Mouse (Mus musculus) heart, embryonic 15.5 days (tissue): ENCODE measurements around the gene Mtif2. TPM values are rescaled to one million over a fixed set of nuclear protein-coding genes. Genes with fewer than 3 reads are reported as not detected.
"Not testable (repeated sequence)": the region's sequence is repeated elsewhere in the genome, so short reads cannot be mapped to it uniquely, and the experiment has no call there.

Experiments
- ATAC-seq: fragments of 200-750 bp; cut with Nextera tagmentation; replicated peaks from 2 replicates; pipeline ENCODE4 v1.8.0; 2017; ENCODE audit warnings: low read depth, moderate TSS enrichment; ENCODE audit not compliant: insufficient number of reproducible peaks, insufficient read depth, low FRiP score
- H3K27ac ChIP-seq: fragments of 300-500 bp; sonication (generic); 2 replicates; pipeline ENCODE4 v1.5.1; 2015; ENCODE audit warnings: mild to moderate bottlenecking, inconsistent platforms
- H3K27me3 ChIP-seq: fragments of 300-500 bp; sonication (generic); 2 replicates; pipeline ENCODE4 v1.6.1; 2015; ENCODE audit warnings: inconsistent platforms
- H3K36me3 ChIP-seq: fragments of 300-500 bp; sonication (generic); 2 replicates; pipeline ENCODE4 v1.6.1; 2015; ENCODE audit warnings: mild to moderate bottlenecking, inconsistent platforms
- H3K4me1 ChIP-seq: fragments of 300-500 bp; sonication (generic); replicated peaks from 2 replicates; pipeline ENCODE4 v1.6.1; 2015; ENCODE audit warnings: inconsistent platforms
- H3K4me2 ChIP-seq: fragments of 300-500 bp; sonication (generic); 2 replicates; pipeline ENCODE4 v1.6.1; 2015; ENCODE audit warnings: inconsistent platforms, mild to moderate bottlenecking, moderate library complexity
- H3K4me3 ChIP-seq: fragments of 300-500 bp; sonication (generic); 2 replicates; pipeline ENCODE4 v1.5.1; 2015; ENCODE audit warnings: mild to moderate bottlenecking, inconsistent platforms
- H3K9ac ChIP-seq: fragments of 300-500 bp; sonication (generic); 2 replicates; pipeline ENCODE4 v1.6.1; 2015; ENCODE audit warnings: mild to moderate bottlenecking, inconsistent platforms
- H3K9me3 ChIP-seq: fragments of 300-500 bp; sonication (generic); replicated peaks from 2 replicates; pipeline ENCODE4 v1.6.1; 2016; ENCODE audit warnings: inconsistent platforms
- WGBS: fragments of 180-500 bp; shearing (Covaris S2); methylation state at CpG from one replicate; pipeline ENCODE4 v1.1.7; 2015; ENCODE audit warnings: mixed read lengths; 5-methylcytosine and 5-hydroxymethylcytosine counted together
- polyA plus RNA-seq: library from polyadenylated mRNA; unstranded; fragments of >200 nt; fragmentation: Nextera tagmentation; extraction: Ambion mirVana; gene quantifications from 2 replicates; pipeline ENCODE4 v1.2.1, GENCODE M21; 2015

Mtif2 gene
- polyA plus RNA-seq, 1 experiment from 2014 or later, result 41.4 TPM

DNA sequence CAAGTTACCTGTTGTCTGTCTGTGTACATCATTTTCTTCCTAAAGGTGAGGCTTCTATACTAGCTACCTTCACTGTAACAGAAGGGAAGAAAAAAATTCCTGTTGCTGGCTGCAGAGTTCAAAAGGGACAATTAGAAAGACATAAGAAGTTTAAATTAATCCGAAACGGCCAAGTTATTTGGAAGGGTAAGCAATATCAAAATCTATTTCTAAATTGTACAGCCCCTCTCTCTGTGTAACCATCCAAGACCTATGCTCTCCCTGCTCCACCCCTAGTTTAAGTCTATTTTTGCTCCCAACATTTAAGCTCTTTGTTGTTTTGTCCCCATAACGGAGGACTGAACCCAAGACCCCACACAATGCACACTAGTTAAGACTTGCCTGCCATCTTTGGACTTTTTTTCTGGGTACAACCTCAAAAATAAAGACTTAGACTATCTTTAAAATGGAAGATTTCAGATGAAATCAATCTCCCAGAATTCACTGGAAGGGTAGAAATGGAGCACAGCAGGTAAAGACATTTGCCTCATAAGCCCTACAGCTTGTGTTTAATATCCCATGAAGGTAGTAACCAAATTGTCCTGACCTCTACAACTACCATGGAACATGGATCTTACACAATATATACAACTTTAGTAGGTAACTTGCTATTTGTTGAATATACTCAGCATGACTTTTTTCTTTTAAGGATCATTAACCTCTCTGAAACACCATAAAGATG, 18.2 kb downstream of the Mtif2 start:
- no peak overlapping the region for H3K4me2 ChIP-seq
- peaks cover 47% of the 10 kb centered on the region for H3K36me3 ChIP-seq
- H3K27me3 ChIP-seq, result no peaks in the 10 kb centered on the region
- WGBS, result 92% methylated on average over 3 of the region's 3 CpGs
- H3K9ac ChIP-seq, result no peak overlapping the region
- ATAC-seq, result no peak
- peaks cover 14% of the 10 kb centered on the region for H3K4me1 ChIP-seq
- H3K4me3 ChIP-seq, result no peak overlapping the region
- H3K9me3 ChIP-seq, result no peaks in the 10 kb centered on the region
- H3K27ac ChIP-seq, result no peak overlapping the region

DNA sequence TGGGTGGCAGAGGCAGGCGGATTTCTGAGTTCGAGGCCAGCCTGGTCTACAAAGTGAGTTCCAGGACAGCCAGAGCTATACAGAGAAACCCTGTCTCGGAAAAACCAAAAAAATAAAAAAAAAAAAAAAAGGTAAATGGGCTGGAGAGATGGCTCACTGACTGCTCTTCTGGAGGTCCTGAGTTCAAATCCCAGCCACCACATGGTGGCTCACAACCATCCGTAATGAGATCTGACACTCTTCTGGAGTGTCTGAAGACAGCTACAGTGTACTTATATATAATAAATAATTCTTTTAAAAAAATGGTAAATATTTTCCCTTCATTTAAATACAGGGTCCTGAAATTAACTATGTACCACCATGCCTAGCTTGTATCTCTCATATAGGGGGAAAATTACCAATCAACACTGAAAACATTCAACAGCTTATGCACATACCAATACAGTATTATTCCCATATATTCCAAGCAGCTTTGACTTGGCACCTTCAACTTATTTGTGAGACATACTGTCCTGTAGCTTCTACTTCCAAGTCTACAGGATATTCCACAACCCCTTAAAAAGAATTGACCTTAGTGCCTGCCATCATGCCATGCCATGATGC, 19.0 kb downstream of the Mtif2 start:
- not testable (repeated sequence) for H3K27ac ChIP-seq, H3K27me3 ChIP-seq, H3K9ac ChIP-seq, H3K4me3 ChIP-seq, ATAC-seq, H3K4me2 ChIP-seq, H3K9me3 ChIP-seq
- H3K4me1 ChIP-seq, result peaks cover 14% of the 10 kb centered on the region
- WGBS, result 84% methylated on average over 4 of the region's 4 CpGs
- H3K36me3 ChIP-seq, result peaks cover 45% of the 10 kb centered on the region

DNA sequence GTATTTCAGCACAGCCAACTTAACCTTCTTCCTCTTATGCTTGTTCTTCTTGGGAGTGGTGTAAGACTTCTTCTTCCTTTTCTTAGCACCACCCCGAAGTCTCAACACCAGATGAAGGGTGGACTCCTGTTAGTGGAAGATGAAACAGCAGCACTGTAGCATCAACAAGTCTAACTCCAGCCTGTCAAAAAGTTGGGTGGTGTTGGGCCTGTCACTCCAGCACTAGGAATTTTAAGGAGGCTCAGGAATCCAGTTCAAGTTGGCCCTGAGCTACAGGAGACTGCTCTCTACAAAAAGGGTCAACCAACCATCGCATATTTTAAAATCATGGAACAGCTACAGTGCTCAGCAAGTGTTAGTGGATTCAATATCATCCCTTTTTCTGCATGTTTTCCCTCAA, 20.1 kb downstream of the Mtif2 start:
- H3K9me3 ChIP-seq, H3K27me3 ChIP-seq, ATAC-seq: not testable (repeated sequence)
- Histone ChIP-seq H3K36me3 (peaks cover 42% of the 10 kb centered on the region), H3K27ac (0 out of 2 replicates have a peak overlapping the region, but pooled peaks have one; percentile 87), H3K4me1 (peaks cover 14% of the 10 kb centered on the region), H3K9ac (peak overlapping the region; percentile 93; the same call in 1 of the 2 replicates), H3K4me3 (peak overlapping the region; percentile 91), H3K4me2 (peak overlapping the region; percentile 68)
- WGBS, result 83% methylated on average over 2 of the region's 2 CpGs

DNA sequence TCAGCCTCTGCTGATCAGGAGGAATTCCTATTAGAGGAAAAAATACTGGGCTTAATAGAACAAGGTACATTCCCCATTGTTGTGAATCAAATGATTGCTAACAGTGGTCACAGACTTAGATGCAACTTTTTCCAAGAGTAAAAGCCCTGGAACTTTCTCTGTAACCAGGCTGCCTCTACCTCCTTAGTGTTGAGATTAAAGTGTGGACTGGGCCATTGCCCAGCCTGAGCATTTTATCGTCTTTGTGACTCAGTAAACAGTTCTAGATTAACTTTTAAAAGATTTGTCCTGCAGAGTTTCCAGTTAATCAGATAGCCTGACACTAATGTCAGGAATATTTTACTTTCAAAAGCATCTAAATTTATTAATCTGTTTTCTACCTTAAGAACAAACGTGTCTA, 20.6 kb downstream of the Mtif2 start:
- Histone ChIP-seq H3K9ac (peak overlapping the region; percentile 93), H3K27ac (peak overlapping the region; percentile 87; the same call in 1 of the 2 replicates), H3K9me3 (no peaks in the 10 kb centered on the region), H3K36me3 (peaks cover 38% of the 10 kb centered on the region), H3K27me3 (no peaks in the 10 kb centered on the region), H3K4me3 (peak overlapping the region; percentile 91), H3K4me1 (peaks cover 14% of the 10 kb centered on the region), H3K4me2 (peak overlapping the region; percentile 68)
- ATAC-seq, result no peak
- WGBS, result 9% methylated on average over 2 of the region's 2 CpGs

DNA sequence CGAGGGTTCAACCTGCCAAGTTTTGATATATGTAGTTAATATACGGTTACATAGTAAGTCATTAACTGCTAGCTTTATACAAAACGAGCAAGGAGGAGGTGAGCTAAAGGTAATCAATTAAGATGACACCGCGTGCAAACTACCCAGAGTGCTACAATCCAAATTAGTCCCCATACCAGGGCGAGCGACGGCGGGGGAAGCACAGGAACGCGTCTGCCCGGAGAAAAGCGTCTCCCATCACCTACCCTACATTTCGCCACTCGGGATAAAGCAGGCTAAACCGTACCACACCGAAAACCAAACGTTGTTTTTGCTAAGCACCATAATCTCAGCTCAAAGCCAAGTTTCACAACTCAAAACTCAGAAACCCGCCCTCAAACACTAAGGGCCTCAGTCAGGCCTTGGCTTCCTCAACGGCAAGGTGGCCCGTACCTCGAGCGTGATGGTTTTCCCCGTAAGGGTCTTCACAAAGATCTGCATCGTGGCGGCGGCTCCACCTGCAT, 21.1 kb downstream of the Mtif2 start:
- Histone ChIP-seq H3K27ac (peak overlapping the region; percentile 87), H3K9ac (peak overlapping the region; percentile 93), H3K9me3 (no peaks in the 10 kb centered on the region), H3K36me3 (peaks cover 35% of the 10 kb centered on the region), H3K4me3 (peak overlapping the region; percentile 91), H3K27me3 (no peaks in the 10 kb centered on the region), H3K4me2 (peak overlapping the region; percentile 68), H3K4me1 (peaks cover 14% of the 10 kb centered on the region)
- under 1% methylated on average over 27 of the region's 27 CpGs for WGBS
- peak; percentile 5; the same call in 1 of the 2 replicates for ATAC-seq

DNA sequence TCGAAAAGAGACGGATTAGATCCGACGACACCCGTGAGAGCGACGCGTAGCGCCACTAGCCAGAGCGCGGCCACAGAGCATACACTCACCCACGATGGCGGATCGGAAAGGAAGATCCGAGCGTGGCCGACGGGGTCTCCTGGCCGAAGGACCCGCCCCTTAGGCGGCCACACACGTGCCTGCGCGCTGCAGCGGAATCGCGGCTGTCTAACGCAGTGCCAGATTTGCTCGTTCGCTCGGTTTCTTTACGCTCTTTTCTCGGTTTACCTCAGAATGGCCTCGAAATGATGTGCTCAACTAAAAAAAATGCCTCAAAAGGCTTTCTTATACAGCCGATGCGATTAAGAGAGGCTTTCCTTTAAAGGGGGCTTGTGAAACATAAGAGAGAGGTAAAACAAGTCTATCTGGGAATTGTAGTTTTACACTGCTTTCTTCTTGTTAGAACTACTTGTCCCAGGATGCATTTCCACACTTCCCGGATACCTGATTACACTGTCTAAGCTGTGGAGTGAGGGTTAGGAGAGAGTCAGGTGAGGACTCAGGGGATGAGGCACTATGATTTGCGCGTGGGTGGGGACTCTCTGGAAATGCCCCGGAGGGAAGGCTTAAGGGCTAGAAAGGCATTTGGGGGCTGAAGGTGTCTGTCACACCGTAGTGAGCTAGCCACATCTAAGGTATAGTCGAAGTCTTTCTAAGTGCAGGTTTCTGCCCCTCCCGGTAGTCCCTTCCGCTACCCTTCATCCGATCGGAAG, 21.7 kb downstream of the Mtif2 start, which contains the start of the genes Clhc1 and Rps27a:
Gene Clhc1 (plus strand): TSS at position 199 of the 752 bp plus-strand sequence.
Gene Rps27a (minus strand): TSS at position 358 of the 752 bp plus-strand sequence.
- Histone ChIP-seq H3K9me3 (no peaks in the 10 kb centered on the region), H3K27me3 (no peaks in the 10 kb centered on the region), H3K4me1 (peaks cover 14% of the 10 kb centered on the region), H3K9ac (peak within 1 kb of the TSS; percentile 93), H3K36me3 (peaks cover 34% of the 10 kb centered on the region), H3K27ac (peak within 1 kb of the TSS; percentile 87), H3K4me3 (peak within 1 kb of the TSS; percentile 91), H3K4me2 (peak within 1 kb of the TSS; percentile 76)
- WGBS, result under 1% methylated on average over 46 of the region's 46 CpGs
- ATAC-seq, result peak; percentile 94

DNA sequence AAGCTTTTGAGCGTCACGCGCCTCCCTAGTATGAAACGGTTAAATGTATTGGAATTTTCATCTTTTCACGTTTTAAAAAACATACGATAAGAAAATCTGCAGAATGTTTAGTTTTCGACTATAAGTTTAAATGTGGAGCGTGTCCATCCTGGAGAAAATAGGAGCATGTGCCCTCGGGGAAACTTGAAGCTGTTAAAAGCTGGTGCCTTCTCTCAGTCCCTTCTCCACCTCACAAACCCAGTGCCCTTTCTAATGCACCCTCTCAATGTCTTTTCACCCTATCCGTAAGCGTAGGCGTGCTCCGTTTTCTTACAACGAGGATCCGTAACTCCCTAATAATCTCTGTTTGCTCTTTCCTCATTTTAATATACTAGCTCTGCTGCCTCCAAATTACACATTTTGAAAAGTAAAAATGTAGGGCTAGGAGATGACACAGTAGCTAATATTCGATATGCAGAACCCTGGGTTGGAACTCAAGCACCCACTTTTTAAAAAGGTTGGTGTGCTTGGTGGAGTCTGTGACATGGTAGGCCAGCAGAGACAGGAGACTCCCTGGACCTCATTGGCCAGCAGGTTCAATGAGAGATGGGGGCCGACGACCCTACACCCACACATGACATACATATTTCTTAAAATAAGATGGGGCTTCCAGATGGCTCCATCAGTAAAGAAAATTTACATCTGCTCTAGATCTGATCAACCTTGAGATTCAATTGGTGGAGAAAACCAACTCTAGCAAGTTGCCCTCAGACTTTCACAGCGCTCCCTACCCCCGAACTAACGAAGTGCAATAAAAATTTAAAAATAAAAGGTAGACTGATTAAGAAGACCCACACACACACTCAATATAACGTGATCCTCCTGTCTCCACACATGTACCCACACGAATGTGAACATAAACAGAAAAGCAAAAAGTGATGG, 22.6 kb downstream of the Mtif2 start:
- Histone ChIP-seq H3K4me3 (peak overlapping the region; percentile 91), H3K4me2 (peak overlapping the region; percentile 76), H3K36me3 (peaks cover 31% of the 10 kb centered on the region), H3K27ac (peak overlapping the region; percentile 87), H3K4me1 (peaks cover 14% of the 10 kb centered on the region), H3K9ac (peak overlapping the region; percentile 93), H3K9me3 (no peaks in the 10 kb centered on the region), H3K27me3 (no peaks in the 10 kb centered on the region)
- no peak for ATAC-seq
- 22% methylated on average over 23 of the region's 23 CpGs for WGBS

DNA sequence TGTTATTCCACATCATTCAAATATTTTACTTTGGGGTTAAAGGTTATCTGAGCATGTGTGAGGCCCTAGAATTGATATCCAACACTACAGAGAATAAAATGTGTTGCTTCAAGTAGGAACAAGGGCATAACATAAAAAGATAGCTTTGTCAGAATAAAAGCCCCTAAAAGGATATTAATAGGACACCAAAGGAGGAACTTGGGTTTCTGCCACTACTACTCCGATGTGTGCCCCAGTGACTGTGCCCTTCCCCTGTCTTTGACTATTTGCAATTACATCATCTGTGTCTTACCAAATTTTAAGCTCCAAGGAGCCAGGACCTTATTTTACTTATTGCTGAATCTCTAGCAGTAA, 23.2 kb downstream of the Mtif2 start:
- H3K36me3 ChIP-seq, result peaks cover 24% of the 10 kb centered on the region
- H3K4me3 ChIP-seq, result no peak overlapping the region
- H3K27me3 ChIP-seq, result no peaks in the 10 kb centered on the region
- no peak overlapping the region for H3K9ac ChIP-seq
- no peak overlapping the region for H3K4me2 ChIP-seq
- 37% methylated on average over 1 of the region's 1 CpGs for WGBS
- no peaks in the 10 kb centered on the region for H3K9me3 ChIP-seq
- peaks cover 14% of the 10 kb centered on the region for H3K4me1 ChIP-seq
- H3K27ac ChIP-seq, result no peak overlapping the region
- no peak for ATAC-seq

DNA sequence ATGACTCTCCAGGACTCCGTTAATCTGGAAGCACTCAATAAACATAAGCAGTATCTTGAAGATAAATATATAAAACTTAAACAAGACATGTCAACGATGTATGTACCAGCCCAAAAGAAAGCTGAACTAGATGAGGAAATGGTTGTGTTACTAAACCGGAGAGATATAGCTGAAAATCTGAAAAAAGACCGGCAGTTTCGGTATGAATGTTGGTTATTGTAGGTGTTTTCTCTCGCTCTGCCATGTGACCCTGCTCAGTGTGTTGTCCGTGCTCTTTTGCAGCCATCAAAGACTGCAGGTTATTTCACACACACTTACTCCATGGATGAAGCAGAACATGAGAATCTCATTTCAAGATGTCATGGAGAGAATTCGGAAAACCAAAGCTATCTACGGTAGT, 34.2 kb downstream of the Mtif2 start:
- H3K9me3 ChIP-seq, result no peaks in the 10 kb centered on the region
- H3K9ac ChIP-seq, result no peak overlapping the region
- H3K4me2 ChIP-seq, result no peak overlapping the region
- ATAC-seq, result no peak
- no peaks in the 10 kb centered on the region for H3K4me1 ChIP-seq
- H3K4me3 ChIP-seq, result no peak overlapping the region
- no peaks in the 10 kb centered on the region; the same call in 1 of the 2 replicates for H3K27me3 ChIP-seq
- no peak overlapping the region for H3K27ac ChIP-seq
- 81% methylated on average over 9 of the region's 9 CpGs for WGBS
- no peaks in the 10 kb centered on the region for H3K36me3 ChIP-seq

DNA sequence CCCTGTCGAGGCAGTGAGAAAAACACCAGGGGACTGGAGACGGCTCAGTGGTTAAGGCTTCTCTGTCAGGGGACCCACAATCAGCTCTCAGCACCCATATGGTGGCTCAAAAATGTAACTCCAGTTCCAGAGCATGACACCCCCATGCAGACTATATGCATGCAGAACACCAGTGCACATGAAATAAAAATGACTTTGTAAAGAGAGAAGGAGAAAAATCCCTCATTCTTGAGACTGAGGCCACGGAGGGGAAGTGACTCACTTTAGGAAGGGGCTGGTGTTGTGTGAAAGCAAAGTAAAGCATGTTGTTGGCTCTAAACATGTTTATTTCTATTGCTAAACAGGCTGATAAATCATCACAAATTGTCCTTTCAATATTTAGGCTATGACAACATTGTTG, 34.8 kb downstream of the Mtif2 start:
- Histone ChIP-seq H3K36me3 (no peaks in the 10 kb centered on the region), H3K4me3 (no peak overlapping the region), H3K27me3 (no peaks in the 10 kb centered on the region; the same call in 1 of the 2 replicates), H3K4me2 (no peak overlapping the region), H3K4me1 (no peaks in the 10 kb centered on the region), H3K9me3 (no peaks in the 10 kb centered on the region), H3K27ac (no peak overlapping the region), H3K9ac (no peak overlapping the region)
- 80% methylated on average over 3 of the region's 3 CpGs for WGBS
- no peak for ATAC-seq
